Mouse (Mus musculus) MEL (cell line): ENCODE data around the gene Erc1. TPM values are rescaled to one million over a fixed set of nuclear protein-coding genes. Genes with fewer than 3 reads are reported as not detected.

Experiments
- polyA plus RNA-seq, 2 experiments: library from polyadenylated mRNA; stranded (reverse) in 1 of 2; unstranded in 1 of 2; fragments of >175 nt in 1 of 2; fragments of >200 nt in 1 of 2; gene quantifications; 2 replicates each; pipeline versions ENCODE4 v1.2.1 to v1.2.4; 2012; ENCODE audit warnings: low replicate concordance in 2 of 2, low read depth in 1 of 2; ENCODE audit not compliant: insufficient read length in 2 of 2, insufficient read depth in 1 of 2, missing spikeins in 1 of 2
- total RNA-seq: library from RNA; depleted of rRNA; stranded (reverse); fragments of 300-350 nt; gene quantifications from 2 replicates; pipeline ENCODE4 v1.2.3, GENCODE M21; 2012; rRNA removed

The Erc1 gene
- total and polyA plus RNA-seq, 3 experiments = 3.8 to 79.9 (median 9.4) TPM

Other genes starting within 250 kb of the Erc1 start
- 11.1 and 13.5 TPM in 2 replicates for gene Rad52, start 54.5 kb upstream of the Erc1 start, total RNA-seq
- 10 to 100 TPM in 1 of 2 experiments, not detected in 1; 19.1 TPM for gene Rad52, start 54.5 kb upstream of the Erc1 start, polyA plus RNA-seq
- 31.6 and 39.0 TPM in 2 replicates for gene Wnk1, start 190.5 kb upstream of the Erc1 start, total RNA-seq
- 100 to 1,000 TPM; 104 to 735 TPM for gene Wnk1, start 190.5 kb upstream of the Erc1 start, polyA plus RNA-seq
- not detected in 2 replicates for gene Ninj2, start 245.2 kb upstream of the Erc1 start, total RNA-seq
- under 1 TPM in 1 of 2 experiments, not detected in 1; 0.08 TPM for gene Ninj2, start 245.2 kb upstream of the Erc1 start, polyA plus RNA-seq